Mouse (Mus musculus) intestine, embryonic 14.5 days (tissue): ENCODE results near the gene Serpinb6c. TPM values are rescaled to one million over a fixed set of nuclear protein-coding genes. Genes with fewer than 3 reads are reported as not detected.

Experiments used
- ATAC-seq: fragments of 200-750 bp; cut with Nextera tagmentation; replicated peaks from 2 replicates; pipeline ENCODE4 v1.8.0; 2017; ENCODE audit warnings: low read depth, moderate number of reproducible peaks, moderate TSS enrichment, moderate library complexity; ENCODE audit not compliant: low FRiP score, low TSS enrichment
- DNase-seq: peaks from one replicate; pipeline ENCODE4 v3.0.0-alpha.2; 2018; ENCODE audit warnings: low spot score
- H3K27ac ChIP-seq: fragments of 300-500 bp; sonication (generic); 2 replicates; pipeline ENCODE4 v1.5.1; 2014; ENCODE audit warnings: low read depth, mild to moderate bottlenecking, control low read depth
- H3K27me3 ChIP-seq: fragments of 300-500 bp; sonication (generic); replicated peaks from 2 replicates; pipeline ENCODE4 v1.6.1; 2014; ENCODE audit warnings: low read length, control low read depth; ENCODE audit not compliant: control insufficient read depth, insufficient read depth
- H3K36me3 ChIP-seq: fragments of 300-500 bp; sonication (generic); 2 replicates; pipeline ENCODE4 v1.6.1; 2014; ENCODE audit warnings: low read length, control low read depth; ENCODE audit not compliant: control insufficient read depth, insufficient read depth
- H3K4me1 ChIP-seq: fragments of 300-500 bp; sonication (generic); replicated peaks from 2 replicates; pipeline ENCODE4 v1.6.1; 2014; ENCODE audit warnings: low read length, control low read depth, mixed read lengths; ENCODE audit not compliant: control insufficient read depth, insufficient read depth
- H3K4me2 ChIP-seq: fragments of 300-500 bp; sonication (generic); 2 replicates; pipeline ENCODE4 v1.6.1; 2014; ENCODE audit warnings: low read length
- H3K4me3 ChIP-seq: fragments of 300-500 bp; sonication (generic); 2 replicates; pipeline ENCODE4 v1.5.1; 2014; ENCODE audit warnings: low read depth, low read length, control low read depth, mixed read lengths
- H3K9ac ChIP-seq: fragments of 300-500 bp; sonication (generic); 2 replicates; pipeline ENCODE4 v1.6.1; 2014; ENCODE audit warnings: mild to moderate bottlenecking, low read length
- H3K9me3 ChIP-seq: fragments of 300-500 bp; sonication (generic); 2 replicates; pipeline ENCODE4 v1.6.1; 2016; ENCODE audit warnings: low read length, control low read depth; ENCODE audit not compliant: control insufficient read depth
- WGBS: fragments of 180-500 bp; shearing (Covaris S2); extraction: QIAGEN DNeasy Blood & Tissue Kit; methylation state at CpG from one replicate; pipeline ENCODE4 v1.1.7; 2014; 5-methylcytosine and 5-hydroxymethylcytosine counted together
- polyA plus RNA-seq: library from polyadenylated mRNA; unstranded; fragments of >200 nt; fragmentation: Nextera tagmentation; extraction: Ambion mirVana; gene quantifications from 2 replicates; pipeline ENCODE4 v1.2.1, GENCODE M21; 2014

Serpinb6c gene
- polyA plus RNA-seq, 1 experiment from 2014 or later: 0.14 TPM

DNA sequence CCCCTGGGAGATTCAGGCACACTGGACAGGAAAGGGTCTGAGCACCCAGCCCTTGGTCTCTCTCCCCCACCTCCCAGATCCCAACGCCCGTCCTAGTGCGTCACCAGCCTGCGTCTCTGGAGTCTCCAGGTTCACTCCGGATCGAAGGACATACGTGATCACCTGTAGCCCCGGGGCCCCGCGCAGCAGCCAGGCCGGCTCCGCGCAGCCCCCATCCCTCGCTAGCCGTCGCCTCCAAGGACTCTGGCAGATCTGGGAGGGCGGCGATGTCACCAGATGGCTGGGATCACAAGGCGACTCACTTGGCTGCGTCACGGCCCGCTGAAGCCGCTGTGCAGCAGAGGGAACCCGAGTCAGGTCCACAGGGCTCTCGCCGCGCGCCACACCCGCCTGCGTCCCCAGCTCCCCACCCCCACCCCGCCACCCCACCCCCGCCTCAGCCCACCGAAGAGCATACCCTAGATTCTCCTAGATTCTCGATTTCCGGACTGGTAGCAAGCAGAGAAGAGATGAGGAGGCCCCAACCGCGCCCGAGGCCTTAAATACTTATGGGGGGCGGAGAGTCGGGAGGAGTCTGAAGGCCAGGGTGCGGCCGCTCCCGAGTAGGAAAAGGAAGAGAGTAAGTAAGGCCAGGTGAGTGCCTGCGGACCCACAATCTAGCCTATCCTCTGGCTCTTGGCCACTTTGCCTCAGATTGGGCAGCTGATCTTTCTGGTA lies 30.1 kb upstream of the Serpinb6c start:
- peak overlapping the region; percentile 78 for H3K9ac ChIP-seq
- WGBS: under 1% methylated on average over 44 of the region's 44 CpGs
- DNase-seq (peak; percentile 82), ATAC-seq (peak; percentile 91)
- no peaks in the 10 kb centered on the region for H3K27me3 ChIP-seq
- peak overlapping the region; percentile 74 for H3K4me2 ChIP-seq
- H3K27ac ChIP-seq: peak overlapping the region; percentile 70
- H3K4me1 ChIP-seq: 0 out of 2 replicates have a peak, but pooled peaks cover 3% of the 10 kb centered on the region
- no peaks in the 10 kb centered on the region for H3K9me3 ChIP-seq
- peaks cover 5% of the 10 kb centered on the region for H3K36me3 ChIP-seq
- H3K4me3 ChIP-seq: peak overlapping the region; percentile 75

DNA sequence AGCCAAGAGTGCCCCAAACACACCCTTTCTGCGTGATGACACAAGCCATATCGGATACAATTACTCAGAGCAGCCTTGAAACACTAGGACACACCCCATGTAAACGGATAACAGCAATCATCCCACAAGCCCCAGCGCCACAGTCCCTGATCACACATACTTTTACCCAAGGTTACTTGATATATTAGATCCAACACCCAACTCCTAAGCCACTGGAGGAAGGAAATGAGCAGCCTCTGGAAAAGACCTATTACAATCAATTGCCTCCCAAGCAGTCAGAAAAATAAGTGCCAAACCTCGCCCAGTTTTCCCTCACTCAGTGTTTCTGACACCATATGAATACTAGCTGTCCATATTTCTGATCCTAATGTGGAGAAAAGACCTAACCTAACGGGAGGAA lies 29.2 kb upstream of the Serpinb6c start:
- H3K9me3 ChIP-seq: no peaks in the 10 kb centered on the region
- H3K4me1 ChIP-seq: 0 out of 2 replicates have a peak, but pooled peaks cover 3% of the 10 kb centered on the region
- ATAC-seq (peak; percentile 37; the same call in 1 of the 2 replicates), DNase-seq (peak; percentile 56)
- H3K9ac ChIP-seq: peak overlapping the region; percentile 78
- WGBS: 65% methylated on average over 6 of the region's 6 CpGs
- H3K27ac ChIP-seq: no peak overlapping the region; the same call in 1 of the 2 replicates
- H3K36me3 ChIP-seq: peaks cover 14% of the 10 kb centered on the region
- peak overlapping the region; percentile 75 for H3K4me3 ChIP-seq
- no peaks in the 10 kb centered on the region for H3K27me3 ChIP-seq
- H3K4me2 ChIP-seq: peak overlapping the region; percentile 74

DNA sequence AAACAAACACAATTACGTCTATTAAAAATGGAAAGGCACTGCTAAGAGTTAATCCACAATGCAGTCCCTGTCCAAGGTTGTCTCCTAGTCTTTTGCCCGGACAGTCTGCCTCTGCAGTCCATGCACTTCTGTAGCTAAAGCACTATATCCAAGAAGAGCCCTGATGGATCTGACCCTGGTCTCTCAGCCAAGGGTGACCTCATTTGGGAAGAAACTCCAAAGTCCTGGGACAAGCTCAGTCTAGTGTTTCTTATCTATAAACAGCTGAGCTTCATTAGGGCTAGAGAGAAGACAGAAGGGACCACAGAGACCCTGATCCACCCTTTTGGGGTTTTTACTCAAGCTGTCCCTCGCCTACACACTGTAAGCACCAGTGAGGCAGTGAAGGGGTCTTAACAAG lies 25.4 kb upstream of the Serpinb6c start:
- H3K27me3 ChIP-seq: no peaks in the 10 kb centered on the region
- H3K36me3 ChIP-seq: peaks cover 29% of the 10 kb centered on the region
- H3K4me3 ChIP-seq: no peak overlapping the region
- H3K9ac ChIP-seq: no peak overlapping the region
- H3K27ac ChIP-seq: no peak overlapping the region
- DNase-seq: no peak
- 89% methylated on average over 3 of the region's 3 CpGs for WGBS
- ATAC-seq: no peak
- no peaks in the 10 kb centered on the region for H3K9me3 ChIP-seq
- no peak overlapping the region for H3K4me2 ChIP-seq
- H3K4me1 ChIP-seq: 0 out of 2 replicates have a peak, but pooled peaks cover 3% of the 10 kb centered on the region

DNA sequence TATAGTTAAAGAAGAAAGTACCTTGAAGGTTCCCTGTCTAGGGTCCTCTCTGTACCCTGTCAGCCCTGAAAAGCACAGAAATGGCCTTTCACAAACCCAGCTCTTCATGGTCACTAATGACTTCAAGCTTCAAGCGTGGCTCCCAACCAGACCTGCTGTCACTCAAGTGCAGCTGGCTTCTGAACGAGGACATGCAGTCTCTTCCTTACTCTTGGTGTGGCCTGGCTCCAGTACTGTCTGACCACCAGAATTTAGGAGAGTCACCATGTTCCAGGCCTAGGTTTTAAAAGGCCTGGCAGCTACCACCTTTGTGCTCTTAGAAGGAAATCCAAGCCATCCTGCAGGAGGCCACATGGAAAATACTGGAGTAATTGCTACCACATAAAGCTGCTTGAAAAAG lies 24.8 kb upstream of the Serpinb6c start:
- ATAC-seq (no peak), DNase-seq (no peak)
- Histone ChIP-seq H3K27ac (no peak overlapping the region), H3K4me2 (no peak overlapping the region), H3K27me3 (no peaks in the 10 kb centered on the region), H3K4me3 (no peak overlapping the region), H3K9ac (no peak overlapping the region), H3K36me3 (peaks cover 36% of the 10 kb centered on the region), H3K4me1 (0 out of 2 replicates have a peak, but pooled peaks cover 3% of the 10 kb centered on the region), H3K9me3 (no peaks in the 10 kb centered on the region)
- WGBS: 82% methylated on average over 2 of the region's 2 CpGs

DNA sequence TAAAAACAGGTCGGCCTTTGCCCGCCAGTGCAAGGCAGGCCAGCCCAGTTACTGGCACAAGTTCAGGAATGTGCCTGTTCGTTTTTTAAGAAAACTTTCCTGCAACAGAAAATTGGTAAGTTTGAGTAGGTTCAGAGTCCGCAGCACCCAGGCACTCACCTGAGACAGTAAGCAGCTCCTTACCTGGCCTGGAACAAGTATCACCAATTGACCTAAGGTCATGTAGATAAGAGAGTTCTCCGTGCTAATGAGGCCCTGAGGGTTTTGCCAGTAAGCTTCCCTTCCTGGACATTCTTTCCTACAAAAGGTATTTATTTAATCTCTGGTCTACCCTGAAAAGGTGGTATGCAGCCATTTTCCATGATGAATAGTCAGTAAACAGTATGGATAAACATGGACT lies 16.2 kb upstream of the Serpinb6c start:
- 77% methylated on average over 5 of the region's 5 CpGs for WGBS
- H3K9me3 ChIP-seq: no peaks in the 10 kb centered on the region
- peaks cover 70% of the 10 kb centered on the region for H3K36me3 ChIP-seq
- ATAC-seq: no peak
- no peak overlapping the region for H3K9ac ChIP-seq
- no peaks in the 10 kb centered on the region for H3K27me3 ChIP-seq
- no peak for DNase-seq
- H3K4me1 ChIP-seq: no peaks in the 10 kb centered on the region
- H3K4me2 ChIP-seq: no peak overlapping the region
- no peak overlapping the region for H3K27ac ChIP-seq
- no peak overlapping the region for H3K4me3 ChIP-seq

DNA sequence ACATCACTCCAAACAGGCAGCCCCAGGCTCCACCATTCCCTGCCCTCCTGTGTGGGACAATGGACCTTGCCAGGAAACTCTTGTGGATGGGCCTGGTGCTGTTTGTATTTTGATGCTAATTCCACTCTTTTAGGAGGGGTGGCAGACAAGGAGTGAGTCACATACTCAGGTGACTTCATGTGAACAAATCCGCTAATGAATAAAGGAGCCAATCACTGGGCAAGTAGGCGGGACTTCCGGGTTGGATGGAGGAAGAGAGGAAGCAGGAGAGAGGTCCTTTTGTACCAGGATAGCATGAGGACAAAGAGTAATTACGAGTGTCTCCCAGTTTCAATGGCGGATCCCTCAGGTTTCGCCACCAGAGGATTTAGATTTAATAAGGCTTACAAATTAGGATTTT lies 15.5 kb upstream of the Serpinb6c start:
- H3K4me3 ChIP-seq: no peak overlapping the region
- no peaks in the 10 kb centered on the region for H3K9me3 ChIP-seq
- no peak overlapping the region for H3K4me2 ChIP-seq
- H3K27ac ChIP-seq: no peak overlapping the region
- H3K36me3 ChIP-seq: peaks cover 69% of the 10 kb centered on the region
- 92% methylated on average over 6 of the region's 6 CpGs for WGBS
- H3K27me3 ChIP-seq: no peaks in the 10 kb centered on the region
- H3K9ac ChIP-seq: no peak overlapping the region
- H3K4me1 ChIP-seq: no peaks in the 10 kb centered on the region
- DNase-seq: no peak
- ATAC-seq: no peak

DNA sequence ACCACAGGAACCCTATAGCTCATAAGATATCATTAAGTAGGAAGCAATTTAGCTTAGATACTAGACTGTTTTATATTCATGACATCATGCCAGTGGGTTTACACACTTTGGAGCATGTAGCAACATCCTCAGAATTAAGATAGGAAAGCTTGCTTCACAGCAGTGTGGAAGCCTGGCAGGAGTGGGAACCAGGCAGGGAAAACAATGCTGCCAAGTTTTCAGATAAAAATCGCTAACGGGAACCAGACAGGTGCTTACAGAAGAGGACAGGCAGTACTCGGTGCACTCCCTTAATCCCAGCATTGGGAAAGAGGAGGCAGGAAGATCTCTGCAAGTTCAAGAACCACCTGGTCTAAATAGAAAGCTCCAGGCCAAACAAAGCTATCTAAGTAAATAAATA lies 1.3 kb upstream of the Serpinb6c start:
- Histone ChIP-seq H3K9me3 (no peaks in the 10 kb centered on the region), H3K4me1 (no peaks in the 10 kb centered on the region)

DNA sequence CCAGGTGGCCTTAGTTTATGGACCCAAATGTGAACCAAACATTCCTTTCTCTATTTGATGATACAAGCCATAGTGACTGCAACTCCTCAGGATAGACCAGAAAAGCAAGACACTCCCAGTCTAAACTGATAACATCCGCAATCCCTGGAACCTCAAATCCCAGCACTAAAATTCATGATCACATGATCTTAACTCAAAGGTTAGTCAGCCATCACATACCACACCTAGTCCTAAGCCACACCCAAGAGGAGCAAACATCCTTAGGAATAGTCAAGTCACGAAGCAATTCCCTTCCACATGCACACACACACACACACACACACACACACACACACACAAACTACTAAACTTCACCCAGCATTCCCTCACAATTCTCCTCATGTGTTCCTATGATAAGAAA lies 2.2 kb downstream of the Serpinb6c start:
- no peak overlapping the region for H3K27ac ChIP-seq
- H3K4me1 ChIP-seq: no peaks in the 10 kb centered on the region
- DNase-seq (no peak), ATAC-seq (peak; percentile 42; the same call in 1 of the 2 replicates)
- H3K27me3 ChIP-seq: no peaks in the 10 kb centered on the region
- no peak overlapping the region for H3K4me3 ChIP-seq
- H3K9me3 ChIP-seq: no peaks in the 10 kb centered on the region
- no peaks in the 10 kb centered on the region for H3K36me3 ChIP-seq
- H3K9ac ChIP-seq: no peak overlapping the region
- 69% methylated on average over 2 of the region's 2 CpGs for WGBS
- no peak overlapping the region for H3K4me2 ChIP-seq

More for the DNA sequence above, 1.3 kb upstream of the Serpinb6c start:
- H3K9ac ChIP-seq: no peak overlapping the region
- no peak overlapping the region for H3K4me3 ChIP-seq
- DNase-seq (no peak), ATAC-seq (no peak)
- WGBS: 57% methylated on average over 3 of the region's 3 CpGs
- no peaks in the 10 kb centered on the region for H3K36me3 ChIP-seq
- H3K27me3 ChIP-seq: no peaks in the 10 kb centered on the region
- no peak overlapping the region for H3K27ac ChIP-seq
- H3K4me2 ChIP-seq: no peak overlapping the region

DNA sequence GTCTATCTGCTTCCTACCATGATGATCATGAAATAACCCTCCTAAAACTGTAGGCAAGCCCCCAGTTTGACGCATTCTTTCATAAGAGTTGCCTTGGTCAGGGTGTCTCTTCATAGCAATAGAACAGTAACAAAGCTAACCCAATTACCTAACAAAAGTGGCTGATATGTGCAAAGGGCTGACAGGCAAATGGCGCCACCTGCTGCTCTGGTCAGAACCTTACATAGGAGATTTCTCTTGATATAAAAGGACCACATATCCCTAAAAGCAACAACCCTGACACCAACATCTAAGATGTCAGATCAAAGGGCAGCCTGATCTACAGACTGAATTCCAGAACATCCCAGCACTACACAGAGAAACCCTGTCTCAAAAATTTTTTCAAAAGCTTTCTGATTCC lies 11.3 kb downstream of the Serpinb6c start:
- no peak overlapping the region for H3K27ac ChIP-seq
- H3K4me1 ChIP-seq: no peaks in the 10 kb centered on the region
- no peak overlapping the region for H3K4me3 ChIP-seq
- H3K4me2 ChIP-seq: no peak overlapping the region
- no peaks in the 10 kb centered on the region for H3K36me3 ChIP-seq
- no peaks in the 10 kb centered on the region for H3K9me3 ChIP-seq
- ATAC-seq (no peak), DNase-seq (peak; percentile 64)
- H3K27me3 ChIP-seq: no peaks in the 10 kb centered on the region
- no peak overlapping the region for H3K9ac ChIP-seq
- WGBS: 46% methylated on average over 2 of the region's 2 CpGs
